Comparison of ENCODE assay signal across 8 mouse cellular contexts in genomic region chr16:38673511-38673910, GRCm38 (mm10). TPM values are rescaled to one million over a fixed set of nuclear protein-coding genes. Genes with fewer than 3 reads are reported as not detected.
A peak's percentile ranks its signal among the peaks of the same experiment; 100 is the strongest.
DNase-seq lines count a peak whose midpoint lies in the region; ATAC-seq lines count a peak whose summit lies in the region.

No protein-coding gene starts in this region.

- no peaks in the 10 kb centered on the region for H3K27me3 ChIP-seq in embryonic facial prominence, embryonic 10.5 days (replicated peaks; ENCODE audit: low read depth, poor library complexity, severe bottlenecking)
- no peaks in the 10 kb centered on the region for H3K27me3 ChIP-seq in hindbrain, embryonic 14.5 days (ENCODE audit: control insufficient read depth, insufficient read depth, low read length)
- H3K27me3 ChIP-seq in stomach, embryonic 16.5 days (ENCODE audit: control insufficient read depth, insufficient read depth, low read length) = no peaks in the 10 kb centered on the region
- no peaks in the 10 kb centered on the region for H3K27me3 ChIP-seq in liver, embryonic 12.5 days (replicated peaks)

- H3K4me3 ChIP-seq in embryonic facial prominence, embryonic 10.5 days = no peak overlapping the region
- H3K4me3 ChIP-seq in hindbrain, embryonic 14.5 days (replicated peaks; ENCODE audit: low read length) = no peak overlapping the region
- no peak overlapping the region for H3K4me3 ChIP-seq in stomach, embryonic 16.5 days (replicated peaks; ENCODE audit: low read length)
- no peak overlapping the region for H3K4me3 ChIP-seq in liver, embryonic 12.5 days

- H3K4me1 ChIP-seq in embryonic facial prominence, embryonic 10.5 days = peaks cover 13% of the 10 kb centered on the region
- H3K4me1 ChIP-seq in hindbrain, embryonic 14.5 days (replicated peaks; ENCODE audit: control insufficient read depth, insufficient read depth, low read length) = peaks cover 11% of the 10 kb centered on the region; the same call in 1 of the 2 replicates
- H3K4me1 ChIP-seq in stomach, embryonic 16.5 days (ENCODE audit: control insufficient read depth, insufficient read depth, low read length) = no peaks in the 10 kb centered on the region
- H3K4me1 ChIP-seq in liver, embryonic 12.5 days = no peaks in the 10 kb centered on the region

- DNase-seq in heart, adult 11 months = peak; percentile 95
- DNase-seq in heart, adult 8-10 months (ENCODE audit: low spot score) = no peak
- peak; percentile 45 for DNase-seq in embryonic facial prominence, embryonic 10.5 days (ENCODE audit: low spot score)
- DNase-seq in hindbrain, embryonic 14.5 days (ENCODE audit: low spot score) = peak; percentile 65
- DNase-seq in mesoderm, embryonic 11.5 days (ENCODE audit: low read depth, low spot score) = peak; percentile 51

- H3K9ac ChIP-seq in hindbrain, embryonic 14.5 days = no peak overlapping the region
- no peak overlapping the region for H3K9ac ChIP-seq in stomach, embryonic 16.5 days (ENCODE audit: low read length)
- no peak overlapping the region for H3K9ac ChIP-seq in liver, embryonic 12.5 days

- no peaks in the 10 kb centered on the region for H3K9me3 ChIP-seq in embryonic facial prominence, embryonic 10.5 days
- H3K9me3 ChIP-seq in hindbrain, embryonic 14.5 days (ENCODE audit: control insufficient read depth, low read length) = no peaks in the 10 kb centered on the region
- H3K9me3 ChIP-seq in stomach, embryonic 16.5 days (replicated peaks; ENCODE audit: control insufficient read depth, low read length) = 0 out of 2 replicates have a peak, but pooled peaks cover 3% of the 10 kb centered on the region
- no peaks in the 10 kb centered on the region for H3K9me3 ChIP-seq in liver, embryonic 12.5 days (replicated peaks)

- peak; percentile 93 for ATAC-seq in hindbrain, embryonic 14.5 days (ENCODE audit: low FRiP score)
- peak; percentile 62 for ATAC-seq in stomach, embryonic 16.5 days (ENCODE audit: insufficient read depth, low FRiP score)
- ATAC-seq in activated CD4-positive, CD25-positive, alpha-beta regulatory T cell, adult 4 months = no peak
- ATAC-seq in liver, embryonic 12.5 days = no peak

- peak overlapping the region; percentile 44 for H3K27ac ChIP-seq in embryonic facial prominence, embryonic 10.5 days (replicated peaks)
- peak overlapping the region; percentile 75 for H3K27ac ChIP-seq in hindbrain, embryonic 14.5 days
- no peak overlapping the region; the same call in 1 of the 2 replicates for H3K27ac ChIP-seq in stomach, embryonic 16.5 days (ENCODE audit: low read length)
- no peak overlapping the region for H3K27ac ChIP-seq in liver, embryonic 12.5 days

- H3K4me2 ChIP-seq in hindbrain, embryonic 14.5 days (replicated peaks) = no peak overlapping the region
- no peak overlapping the region for H3K4me2 ChIP-seq in stomach, embryonic 16.5 days (ENCODE audit: low read depth, low read length)
- no peak overlapping the region for H3K4me2 ChIP-seq in liver, embryonic 12.5 days

- WGBS in embryonic facial prominence, embryonic 10.5 days = 71% methylated on average over 15 of the region's 15 CpGs
- 20% methylated on average over 15 of the region's 15 CpGs for WGBS in hindbrain, embryonic 14.5 days
- 73% methylated on average over 15 of the region's 15 CpGs for WGBS in stomach, embryonic 16.5 days
- WGBS in liver, embryonic 12.5 days (ENCODE audit: insufficient replicate concordance) = 75% methylated on average over 15 of the region's 15 CpGs

- H3K36me3 ChIP-seq in embryonic facial prominence, embryonic 10.5 days (replicated peaks) = peaks cover 6% of the 10 kb centered on the region; the same call in 1 of the 2 replicates
- no peaks in the 10 kb centered on the region for H3K36me3 ChIP-seq in hindbrain, embryonic 14.5 days (replicated peaks; ENCODE audit: control insufficient read depth, insufficient read depth)
- no peaks in the 10 kb centered on the region for H3K36me3 ChIP-seq in stomach, embryonic 16.5 days (ENCODE audit: control insufficient read depth, insufficient read depth, low read length)
- no peaks in the 10 kb centered on the region for H3K36me3 ChIP-seq in liver, embryonic 12.5 days

RNA-seq across cellular contexts. Expression of gene Arhgap31, which starts 39.6 kb away (rescaled TPM):
- total RNA-seq in heart, adult 8-10 months (2022) = 10 to 100 TPM; 32.9 to 44.3 (median 39.1) TPM
- polyA plus RNA-seq in embryonic facial prominence, embryonic 10.5 days (2016; fragmentation: Nextera tagmentation; extraction: Ambion mirVana) = 9.6 and 12.0 TPM in 2 replicates
- 5.6 and 7.8 TPM in 2 replicates for polyA plus RNA-seq in hindbrain, embryonic 14.5 days (2014; fragmentation: Nextera tagmentation; extraction: Ambion mirVana)
- 8.8 and 10.9 TPM in 2 replicates for polyA plus RNA-seq in stomach, embryonic 16.5 days (2015; fragmentation: Nextera tagmentation; extraction: Ambion mirVana)
- polyA plus RNA-seq in activated CD4-positive, CD25-positive, alpha-beta regulatory T cell, adult 4 months (2017; shearing (Covaris generic)) = 10 to 100 TPM; 19.6 to 19.9 TPM
- polyA plus RNA-seq in liver, embryonic 12.5 days (2016; fragmentation: Nextera tagmentation; extraction: Ambion mirVana) = 3.5 and 4.0 TPM in 2 replicates

Comparison
In these comparisons a context has a peak if more than half of its experiments do, and no peak if none do; other contexts are left out.
1. H3K27ac ChIP-seq: peak in embryonic facial prominence, embryonic 10.5 days (single experiment) and hindbrain, embryonic 14.5 days (single experiment); none in stomach, embryonic 16.5 days (single experiment) and liver, embryonic 12.5 days (single experiment).
2. ATAC-seq: peak in hindbrain, embryonic 14.5 days (single experiment) and stomach, embryonic 16.5 days (single experiment); none in activated CD4-positive, CD25-positive, alpha-beta regulatory T cell, adult 4 months (single experiment) and liver, embryonic 12.5 days (single experiment).